Comparison of ENCODE assay signal across 24 mouse cellular contexts in genomic region chr1:179240663-179241279, GRCm38 (mm10).
DNase-seq lines count a peak whose midpoint lies in the region; ATAC-seq and TF ChIP-seq lines count a peak whose summit lies in the region.
"Had no signal": no experiment of that assay in that cellular context is flagged by ENCODE, and none has a peak within 500 bp of the region (broad histone marks: within the 10 kb centered on the region; RNA-seq: fewer than 3 reads in every experiment).

No protein-coding gene starts in this region.

- no peak overlapping the region for H3K9ac ChIP-seq in limb, embryonic 11.5 days (ENCODE audit: low read length)
- H3K9ac ChIP-seq in stomach, postnatal 0 days (ENCODE audit: low read length): no peak overlapping the region
- H3K9ac ChIP-seq in midbrain, embryonic 13.5 days (replicated peaks): no peak overlapping the region
- H3K9ac ChIP-seq: heart, embryonic 12.5 days; intestine, embryonic 15.5 days; limb, embryonic 15.5 days; liver, embryonic 14.5 days; lung, embryonic 14.5 days had no signal

- DNase-seq in limb, embryonic 11.5 days (ENCODE audit: low spot score): no peak
- no peak for DNase-seq in limb, embryonic 10.5 days (ENCODE audit: low spot score)
- peak; percentile 82 for DNase-seq in T-cell, adult 2 months (ENCODE audit: low spot score)
- DNase-seq in naive thymus-derived CD4-positive, alpha-beta T cell, adult 2 months (ENCODE audit: low read depth): peak; percentile 73
- peak; percentile 29 for DNase-seq in thymus, postnatal 4 days
- DNase-seq in adrenal gland, adult 18-20 months (ENCODE audit: low spot score in 2 of 2): no peak
- DNase-seq in stomach, postnatal 0 days (ENCODE audit: low spot score): no peak
- DNase-seq: adrenal gland, adult 8-10 months; cerebellum, adult 2 months; cerebellum, postnatal 36 days; gastrocnemius, postnatal 10 days; heart, postnatal 14 days; kidney, adult 9 months; kidney, postnatal 14 days; lung, embryonic 14.5 days; lung, postnatal 4 days had no signal

- H3K27ac ChIP-seq in limb, embryonic 11.5 days (replicated peaks; ENCODE audit: low read depth, low read length): no peak overlapping the region
- H3K27ac ChIP-seq in limb, embryonic 10.5 days: no peak overlapping the region
- no peak overlapping the region for H3K27ac ChIP-seq in stomach, postnatal 0 days (replicated peaks)
- no peak overlapping the region for H3K27ac ChIP-seq in midbrain, embryonic 13.5 days
- H3K27ac ChIP-seq: intestine, embryonic 15.5 days; limb, embryonic 15.5 days; liver, embryonic 14.5 days had no signal

- no peaks in the 10 kb centered on the region for H3K36me3 ChIP-seq in limb, embryonic 11.5 days (ENCODE audit: control insufficient read depth, insufficient read depth, low read length)
- no peaks in the 10 kb centered on the region for H3K36me3 ChIP-seq in limb, embryonic 10.5 days
- H3K36me3 ChIP-seq in stomach, postnatal 0 days (ENCODE audit: control insufficient read depth, insufficient read depth, low read length): no peaks in the 10 kb centered on the region
- H3K36me3 ChIP-seq in midbrain, embryonic 13.5 days: no peaks in the 10 kb centered on the region
- H3K36me3 ChIP-seq: heart, embryonic 12.5 days; intestine, embryonic 15.5 days; limb, embryonic 15.5 days had no signal

- H3K4me3 ChIP-seq in limb, embryonic 11.5 days (ENCODE audit: low read depth, low read length): no peak overlapping the region
- no peak overlapping the region for H3K4me3 ChIP-seq in limb, embryonic 10.5 days
- H3K4me3 ChIP-seq in stomach, postnatal 0 days (ENCODE audit: low read depth, low read length): no peak overlapping the region
- no peak overlapping the region for H3K4me3 ChIP-seq in midbrain, embryonic 13.5 days (replicated peaks)
- H3K4me3 ChIP-seq: heart, embryonic 12.5 days; intestine, embryonic 15.5 days; limb, embryonic 15.5 days; myocyte had no signal

- no peaks in the 10 kb centered on the region for H3K9me3 ChIP-seq in limb, embryonic 11.5 days (ENCODE audit: control insufficient read depth, low read length)
- H3K9me3 ChIP-seq in limb, embryonic 10.5 days (replicated peaks): no peaks in the 10 kb centered on the region
- no peaks in the 10 kb centered on the region for H3K9me3 ChIP-seq in stomach, postnatal 0 days (ENCODE audit: control insufficient read depth, low read length)
- H3K9me3 ChIP-seq in midbrain, embryonic 13.5 days: no peaks in the 10 kb centered on the region
- H3K9me3 ChIP-seq: heart, embryonic 12.5 days; intestine, embryonic 15.5 days; limb, embryonic 15.5 days had no signal

- peak; percentile 44; the same call in 1 of the 2 replicates for ATAC-seq in limb, embryonic 11.5 days (ENCODE audit: insufficient number of reproducible peaks, low FRiP score, low TSS enrichment, low read depth)
- ATAC-seq in stomach, postnatal 0 days (ENCODE audit: low FRiP score, low TSS enrichment): no peak
- no peak for ATAC-seq in midbrain, embryonic 13.5 days
- ATAC-seq: forebrain, embryonic 14.5 days; intestine, embryonic 15.5 days; midbrain, embryonic 16.5 days had no signal

- TF ChIP-seq CTCF in stomach, postnatal 0 days (IDR thresholded peaks at IDR 0.05; ENCODE audit: low read depth): no peak

- 62% methylated on average over 6 of the region's 6 CpGs for WGBS in limb, embryonic 11.5 days
- WGBS in limb, embryonic 10.5 days: 74% methylated on average over 6 of the region's 6 CpGs
- WGBS in stomach, postnatal 0 days: 88% methylated on average over 6 of the region's 6 CpGs
- WGBS in midbrain, embryonic 13.5 days: 91% methylated on average over 6 of the region's 6 CpGs

- no peak for TF ChIP-seq EP300 in stomach, postnatal 0 days (optimal IDR thresholded peaks at IDR 0.05)

- 0 out of 2 replicates have a peak, but pooled peaks cover 2% of the 10 kb centered on the region for H3K4me1 ChIP-seq in limb, embryonic 11.5 days (ENCODE audit: control insufficient read depth, insufficient read depth, low read length)
- peaks cover 19% of the 10 kb centered on the region for H3K4me1 ChIP-seq in limb, embryonic 10.5 days
- no peaks in the 10 kb centered on the region for H3K4me1 ChIP-seq in stomach, postnatal 0 days (replicated peaks; ENCODE audit: control insufficient read depth, insufficient read depth)
- no peaks in the 10 kb centered on the region for H3K4me1 ChIP-seq in midbrain, embryonic 13.5 days (replicated peaks)
- H3K4me1 ChIP-seq: heart, embryonic 12.5 days; intestine, embryonic 15.5 days; limb, embryonic 15.5 days had no signal

- no peaks in the 10 kb centered on the region for H3K27me3 ChIP-seq in limb, embryonic 11.5 days (ENCODE audit: control insufficient read depth, insufficient read depth, low read length)
- no peaks in the 10 kb centered on the region for H3K27me3 ChIP-seq in limb, embryonic 10.5 days (ENCODE audit: low read depth, poor library complexity, severe bottlenecking)
- H3K27me3 ChIP-seq in stomach, postnatal 0 days (ENCODE audit: control insufficient read depth, insufficient read depth, low read length): no peaks in the 10 kb centered on the region
- H3K27me3 ChIP-seq in midbrain, embryonic 13.5 days: no peaks in the 10 kb centered on the region
- H3K27me3 ChIP-seq: heart, embryonic 12.5 days; intestine, embryonic 15.5 days; limb, embryonic 15.5 days had no signal

- H3K4me2 ChIP-seq in limb, embryonic 11.5 days (ENCODE audit: low read depth, severe bottlenecking): no peak overlapping the region
- no peak overlapping the region for H3K4me2 ChIP-seq in stomach, postnatal 0 days (replicated peaks; ENCODE audit: low read depth)
- no peak overlapping the region for H3K4me2 ChIP-seq in midbrain, embryonic 13.5 days (replicated peaks)
- H3K4me2 ChIP-seq: heart, embryonic 12.5 days; intestine, embryonic 15.5 days; limb, embryonic 15.5 days; lung, embryonic 14.5 days had no signal

Comparison
In these comparisons a context has a peak if more than half of its experiments do, and no peak if none do; other contexts are left out.
1. DNase-seq: peak in T-cell, adult 2 months (single experiment), naive thymus-derived CD4-positive, alpha-beta T cell, adult 2 months (single experiment) and thymus, postnatal 4 days (single experiment); none in limb, embryonic 11.5 days (single experiment), limb, embryonic 10.5 days (single experiment), adrenal gland, adult 18-20 months (0 of 2) and stomach, postnatal 0 days (single experiment).